Mouse (Mus musculus) kidney, adult 2 months (tissue): ENCODE results near the gene Ubxn10. TPM values are rescaled to one million over a fixed set of nuclear protein-coding genes. Genes with fewer than 3 reads are reported as not detected.

Experiments
- DNase-seq: peaks from one replicate; pipeline ENCODE4 v3.0.0; 2021
- H3K27ac ChIP-seq: fragments of 200-500 bp; 2 replicates; pipeline ENCODE4 v1.5.1; 2012; ENCODE audit warnings: low read depth, low read length, control low read depth, inconsistent platforms; ENCODE audit not compliant: insufficient read depth
- H3K27me3 ChIP-seq: fragments of 200-500 bp; replicated peaks from 2 replicates; pipeline ENCODE4 v1.6.1; 2012; ENCODE audit warnings: mild to moderate bottlenecking, moderate library complexity, low read length, inconsistent platforms; ENCODE audit not compliant: control insufficient read depth, insufficient read depth
- H3K36me3 ChIP-seq: fragments of 200-500 bp; 2 replicates; pipeline ENCODE4 v1.6.1; 2012; ENCODE audit warnings: mild to moderate bottlenecking, moderate library complexity, low read length, inconsistent platforms; ENCODE audit not compliant: control insufficient read depth, insufficient read depth
- H3K4me1 ChIP-seq: fragments of 200-500 bp; 2 replicates; pipeline ENCODE4 v1.6.1; 2011; ENCODE audit warnings: low read length; ENCODE audit not compliant: control insufficient read depth, insufficient read depth
- H3K4me3 ChIP-seq: fragments of 200-500 bp; 2 replicates; pipeline ENCODE4 v1.5.1; 2011; ENCODE audit warnings: mild to moderate bottlenecking, low read depth, low read length, control low read depth; ENCODE audit not compliant: insufficient read depth
- CTCF ChIP-seq: fragments of 200-500 bp; conservative IDR thresholded peaks from 2 replicates; pipeline ENCODE4 v1.5.1; 2011; ENCODE audit warnings: low read depth, mild to moderate bottlenecking, control low read depth, low read length, moderate library complexity, mixed read lengths; ENCODE audit not compliant: insufficient read depth, insufficient read length
- POLR2A ChIP-seq: fragments of 200-500 bp; IDR thresholded peaks from one replicate; pipeline ENCODE4 v1.6.1; 2011; ENCODE audit warnings: low read depth, low read length, control low read depth
- WGBS: fragments of 180-500 bp; shearing (Covaris S2); methylation state at CpG from one replicate; pipeline ENCODE4 v1.1.7; 2018; 5-methylcytosine and 5-hydroxymethylcytosine counted together
- polyA plus RNA-seq: library from polyadenylated mRNA; depleted of rRNA; stranded (reverse); fragments of >200 nt; gene quantifications from 2 replicates; pipeline ENCODE4 v1.2.3, GENCODE M21; 2012

Ubxn10 gene
- polyA plus RNA-seq, 1 experiment: 5.6 TPM

GRCm38 (mm10) chr4:138734863-138735262 lies 2.1 kb downstream of the Ubxn10 start:
- no peak overlapping the region for H3K4me3 ChIP-seq
- H3K36me3 ChIP-seq: no peaks in the 10 kb centered on the region
- H3K27me3 ChIP-seq: no peaks in the 10 kb centered on the region
- DNase-seq: no peak
- no peak for TF ChIP-seq CTCF
- TF ChIP-seq POLR2A: no peak
- WGBS: 90% methylated on average over 4 of the region's 4 CpGs
- H3K4me1 ChIP-seq: no peaks in the 10 kb centered on the region
- H3K27ac ChIP-seq: no peak overlapping the region

- Histone ChIP-seq H3K27ac (no peak overlapping the region), H3K27me3 (no peaks in the 10 kb centered on the region), H3K36me3 (no peaks in the 10 kb centered on the region), H3K4me3 (no peak overlapping the region), H3K4me1 (no peaks in the 10 kb centered on the region; the same call in 1 of the 2 replicates)
- peak; percentile 71 for DNase-seq
- WGBS: 57% methylated on average over 7 of the region's 7 CpGs
- TF ChIP-seq POLR2A: no peak
- no peak for TF ChIP-seq CTCF
Measured at GRCm38 (mm10) chr4:138734105-138734504, 2.9 kb downstream of the Ubxn10 start.

- H3K27ac ChIP-seq: peak overlapping the region; percentile 72
- H3K27me3 ChIP-seq: no peaks in the 10 kb centered on the region
- no peaks in the 10 kb centered on the region for H3K36me3 ChIP-seq
- H3K4me3 ChIP-seq: no peak overlapping the region
- peaks cover 14% of the 10 kb centered on the region for H3K4me1 ChIP-seq
- TF ChIP-seq POLR2A (no peak), CTCF (no peak)
- 40% methylated on average over 9 of the region's 9 CpGs for WGBS
- DNase-seq: peak; percentile 95
Measured at GRCm38 (mm10) chr4:138729018-138729703, 7.8 kb downstream of the Ubxn10 start.

- WGBS: 21% methylated on average over 5 of the region's 5 CpGs
- DNase-seq: peak; percentile 65
- H3K4me1 ChIP-seq: peaks cover 23% of the 10 kb centered on the region
- no peak overlapping the region for H3K4me3 ChIP-seq
- no peak for TF ChIP-seq POLR2A
- TF ChIP-seq CTCF: no peak
- no peaks in the 10 kb centered on the region for H3K27me3 ChIP-seq
- H3K36me3 ChIP-seq: no peaks in the 10 kb centered on the region
- peak overlapping the region; percentile 31 for H3K27ac ChIP-seq
Measured at GRCm38 (mm10) chr4:138725751-138726150, 11.2 kb downstream of the Ubxn10 start.

GRCm38 (mm10) chr4:138725127-138725461 lies 11.9 kb downstream of the Ubxn10 start:
- Histone ChIP-seq H3K36me3 (no peaks in the 10 kb centered on the region), H3K4me3 (peak overlapping the region; percentile 11; the same call in 1 of the 2 replicates), H3K27me3 (no peaks in the 10 kb centered on the region), H3K27ac (peak overlapping the region; percentile 21), H3K4me1 (peaks cover 23% of the 10 kb centered on the region)
- TF ChIP-seq POLR2A (no peak), CTCF (no peak)
- WGBS: 2% methylated on average over 13 of the region's 13 CpGs
- DNase-seq: peak; percentile 96

GRCm38 (mm10) chr4:138724354-138725126 lies 12.4 kb downstream of the Ubxn10 start, which contains the start of gene Pla2g2c:
Pla2g2c (plus strand) TSS chr4:138724792.
- Histone ChIP-seq H3K27me3 (no peaks in the 10 kb centered on the region), H3K4me1 (peaks cover 23% of the 10 kb centered on the region), H3K36me3 (no peaks in the 10 kb centered on the region), H3K27ac (peak within 1 kb of the TSS; percentile 21), H3K4me3 (peak within 1 kb of the TSS; percentile 11; the same call in 1 of the 2 replicates)
- DNase-seq: no peak
- TF ChIP-seq POLR2A: no peak
- no peak for TF ChIP-seq CTCF
- WGBS: 32% methylated on average over 18 of the region's 18 CpGs
